Mouse (Mus musculus): ENCODE data around the gene Baiap2l1. TPM values are rescaled to one million over a fixed set of nuclear protein-coding genes. Genes with fewer than 3 reads are reported as not detected.

Baiap2l1 gene
- polyA plus RNA-seq, 1 experiment from 2014 or later, result 25.3 TPM

DNA sequence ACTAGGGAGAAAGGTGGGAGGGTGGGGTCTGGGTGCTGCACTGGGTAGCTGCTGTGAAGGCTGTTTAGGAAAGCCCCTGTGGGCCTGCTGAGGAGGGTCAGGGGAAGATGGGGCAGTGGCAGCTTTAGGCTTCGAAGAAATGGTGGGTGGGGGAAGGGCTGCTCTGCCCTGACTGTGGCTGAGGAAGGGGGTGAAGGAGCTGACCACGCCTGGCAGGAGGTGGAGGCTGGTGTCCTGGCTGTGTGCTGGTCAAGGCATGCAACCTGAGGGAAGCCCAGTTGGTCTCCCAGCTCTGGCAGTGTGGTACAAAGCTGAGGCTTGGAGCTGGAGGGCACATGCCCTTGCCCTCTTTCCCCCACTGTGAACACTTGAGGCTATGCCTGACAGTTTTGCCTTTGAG, 99.2 kb downstream of the Baiap2l1 start:
- TF ChIP-seq EP300 (optimal IDR thresholded peaks at IDR 0.05) (no peak), CTCF (IDR thresholded peaks at IDR 0.05; ENCODE audit: low read depth) (no peak)
- Histone ChIP-seq H3K4me3 (ENCODE audit: low read depth, low read length) (peak overlapping the region; percentile 97), H3K36me3 (ENCODE audit: control insufficient read depth, insufficient read depth, low read length) (peaks cover 6% of the 10 kb centered on the region; the same call in 1 of the 2 replicates), H3K9me3 (ENCODE audit: control insufficient read depth, low read length) (no peaks in the 10 kb centered on the region), H3K27ac (replicated peaks) (peak overlapping the region; percentile 70), H3K4me1 (replicated peaks; ENCODE audit: control insufficient read depth, insufficient read depth) (peaks cover 13% of the 10 kb centered on the region), H3K27me3 (ENCODE audit: control insufficient read depth, insufficient read depth, low read length) (no peaks in the 10 kb centered on the region), H3K4me2 (replicated peaks; ENCODE audit: low read depth) (peak overlapping the region; percentile 64), H3K9ac (ENCODE audit: low read length) (peak overlapping the region; percentile 100)
- DNase-seq (ENCODE audit: low spot score), result peak; percentile 45
- 4% methylated on average over 2 of the region's 2 CpGs for WGBS
- no peak for ATAC-seq (ENCODE audit: low FRiP score, low TSS enrichment)

DNA sequence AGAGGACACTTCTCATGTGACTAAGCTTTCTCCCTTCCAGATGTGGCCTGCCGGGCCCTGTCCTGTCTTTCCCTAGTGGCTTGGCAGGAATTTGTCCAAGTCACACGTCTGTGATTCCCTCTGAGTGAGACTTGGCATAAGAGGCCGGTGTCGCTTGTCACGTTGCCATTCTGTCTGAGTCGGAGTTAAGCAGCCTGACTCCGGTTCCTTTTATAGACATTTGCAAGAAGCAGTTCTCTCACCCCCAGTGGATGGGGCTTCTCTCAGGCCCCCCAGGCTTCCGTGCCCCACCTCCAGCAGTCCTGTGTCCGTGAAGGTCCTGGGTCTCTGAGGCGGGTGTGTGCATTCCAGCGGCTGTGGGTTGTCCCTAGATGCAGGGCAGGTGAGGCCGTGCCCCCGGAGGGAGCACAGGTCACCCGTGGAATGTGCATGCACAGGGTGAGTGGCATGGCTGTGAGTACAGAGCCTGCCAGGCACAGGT, 99.7 kb downstream of the Baiap2l1 start:
- no peaks in the 10 kb centered on the region for H3K9me3 ChIP-seq (ENCODE audit: control insufficient read depth, low read length)
- H3K9ac ChIP-seq (ENCODE audit: low read length), result peak overlapping the region; percentile 100
- peak overlapping the region; percentile 70 for H3K27ac ChIP-seq (replicated peaks)
- peaks cover 6% of the 10 kb centered on the region; the same call in 1 of the 2 replicates for H3K36me3 ChIP-seq (ENCODE audit: control insufficient read depth, insufficient read depth, low read length)
- TF ChIP-seq EP300 (optimal IDR thresholded peaks at IDR 0.05) (no peak), CTCF (IDR thresholded peaks at IDR 0.05; ENCODE audit: low read depth) (no peak)
- ATAC-seq (ENCODE audit: low FRiP score, low TSS enrichment) (peak; percentile 14; the same call in 1 of the 2 replicates), DNase-seq (ENCODE audit: low spot score) (peak; percentile 69)
- no peaks in the 10 kb centered on the region for H3K27me3 ChIP-seq (ENCODE audit: control insufficient read depth, insufficient read depth, low read length)
- 13% methylated on average over 14 of the region's 14 CpGs for WGBS
- H3K4me2 ChIP-seq (replicated peaks; ENCODE audit: low read depth), result peak overlapping the region; percentile 64
- H3K4me1 ChIP-seq (replicated peaks; ENCODE audit: control insufficient read depth, insufficient read depth), result peaks cover 13% of the 10 kb centered on the region
- peak overlapping the region; percentile 97 for H3K4me3 ChIP-seq (ENCODE audit: low read depth, low read length)

DNA sequence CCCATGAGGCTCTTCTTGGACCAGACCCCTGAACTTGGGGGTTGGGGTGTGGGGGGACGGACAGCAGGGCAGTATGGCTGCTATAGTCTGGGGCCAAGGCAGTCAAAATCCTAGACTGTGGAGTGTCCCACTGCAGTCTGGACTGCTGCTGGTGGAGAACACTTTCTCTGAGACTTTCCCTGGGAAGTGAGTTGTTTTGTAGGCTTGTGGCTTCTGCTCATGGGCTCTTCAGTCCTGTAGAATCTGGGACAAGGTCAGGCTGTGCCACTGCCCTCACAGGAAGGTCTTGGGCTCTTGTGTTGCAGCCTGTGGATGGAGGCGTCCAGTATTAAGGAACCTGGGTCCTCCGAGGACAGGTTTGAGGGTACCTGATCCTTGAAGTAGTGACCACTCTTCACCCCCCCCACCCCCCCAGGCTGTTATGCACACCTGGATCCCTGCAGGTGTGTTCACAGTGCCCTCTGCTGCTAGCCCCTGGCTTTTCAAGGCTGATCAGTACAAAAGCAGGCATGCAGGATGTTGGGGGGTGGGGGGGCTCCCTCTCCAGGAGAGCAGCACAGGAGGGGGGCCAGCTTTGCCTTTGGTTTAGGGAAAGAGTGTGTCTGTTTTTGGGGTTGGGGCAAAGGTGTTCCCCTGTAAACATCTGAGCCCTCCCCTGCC, 100.3 kb downstream of the Baiap2l1 start:
- H3K4me2 ChIP-seq (replicated peaks; ENCODE audit: low read depth), result peak overlapping the region; percentile 64
- ATAC-seq (ENCODE audit: low FRiP score, low TSS enrichment) (no peak), DNase-seq (ENCODE audit: low spot score) (peak; percentile 66)
- TF ChIP-seq CTCF (IDR thresholded peaks at IDR 0.05; ENCODE audit: low read depth), result peak; percentile 60
- no peak for TF ChIP-seq EP300 (optimal IDR thresholded peaks at IDR 0.05)
- peak overlapping the region; percentile 100 for H3K9ac ChIP-seq (ENCODE audit: low read length)
- 39% methylated on average over 3 of the region's 3 CpGs for WGBS
- no peaks in the 10 kb centered on the region for H3K27me3 ChIP-seq (ENCODE audit: control insufficient read depth, insufficient read depth, low read length)
- no peaks in the 10 kb centered on the region for H3K9me3 ChIP-seq (ENCODE audit: control insufficient read depth, low read length)
- H3K4me3 ChIP-seq (ENCODE audit: low read depth, low read length), result peak overlapping the region; percentile 97
- H3K36me3 ChIP-seq (ENCODE audit: control insufficient read depth, insufficient read depth, low read length), result 0 out of 2 replicates have a peak, but pooled peaks cover 6% of the 10 kb centered on the region
- peak overlapping the region; percentile 99 for H3K27ac ChIP-seq (replicated peaks)
- H3K4me1 ChIP-seq (replicated peaks; ENCODE audit: control insufficient read depth, insufficient read depth), result peaks cover 13% of the 10 kb centered on the region

DNA sequence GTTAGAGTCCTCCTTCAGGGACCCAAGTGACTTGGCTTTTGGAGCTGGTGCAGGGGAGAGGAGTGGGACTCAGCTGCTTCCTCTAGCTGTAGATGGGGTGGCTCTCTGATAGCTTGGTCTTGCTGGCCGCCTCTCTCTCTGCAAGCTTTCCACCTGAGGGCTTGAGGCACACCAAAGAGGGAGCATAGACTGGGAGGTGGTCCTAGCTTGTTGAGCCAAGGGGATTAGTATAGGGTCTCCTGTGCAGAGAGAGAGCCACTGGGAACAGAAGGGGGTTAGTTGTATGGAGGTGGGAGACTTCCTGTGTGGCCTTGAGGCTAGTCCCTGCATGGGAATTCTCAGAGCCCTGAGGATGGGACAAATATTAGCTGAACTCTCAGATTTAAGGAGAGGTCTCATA, 101.0 kb downstream of the Baiap2l1 start:
- 0 out of 2 replicates have a peak, but pooled peaks cover 6% of the 10 kb centered on the region for H3K36me3 ChIP-seq (ENCODE audit: control insufficient read depth, insufficient read depth, low read length)
- H3K27me3 ChIP-seq (ENCODE audit: control insufficient read depth, insufficient read depth, low read length), result no peaks in the 10 kb centered on the region
- peak; percentile 19 for DNase-seq (ENCODE audit: low spot score)
- H3K9me3 ChIP-seq (ENCODE audit: control insufficient read depth, low read length), result no peaks in the 10 kb centered on the region
- ATAC-seq (ENCODE audit: low FRiP score, low TSS enrichment), result no peak
- H3K27ac ChIP-seq (replicated peaks), result peak overlapping the region; percentile 99
- H3K4me1 ChIP-seq (replicated peaks; ENCODE audit: control insufficient read depth, insufficient read depth), result peaks cover 13% of the 10 kb centered on the region
- H3K4me3 ChIP-seq (ENCODE audit: low read depth, low read length), result peak overlapping the region; percentile 97
- TF ChIP-seq EP300 (optimal IDR thresholded peaks at IDR 0.05) (no peak), CTCF (IDR thresholded peaks at IDR 0.05; ENCODE audit: low read depth) (no peak)
- peak overlapping the region; percentile 64 for H3K4me2 ChIP-seq (replicated peaks; ENCODE audit: low read depth)
- H3K9ac ChIP-seq (ENCODE audit: low read length), result peak overlapping the region; percentile 100
- 23% methylated on average over 1 of the region's 1 CpGs for WGBS

DNA sequence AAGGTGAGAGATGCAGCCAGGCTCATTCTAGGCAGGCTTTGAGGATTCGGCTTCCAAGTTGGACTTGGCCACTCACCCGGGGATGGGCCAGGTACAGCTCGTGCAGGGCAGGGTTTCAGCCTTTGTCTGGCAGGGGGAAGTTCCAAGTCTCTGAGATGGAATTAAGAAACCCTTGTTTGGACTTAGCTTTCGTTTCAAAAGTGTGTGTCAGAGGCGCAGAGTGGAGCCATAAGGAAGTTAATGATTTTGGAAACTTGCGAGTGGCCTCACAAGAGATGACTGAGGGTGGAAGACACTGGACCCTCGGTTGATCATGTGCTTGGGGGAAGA, 101.4 kb downstream of the Baiap2l1 start:
- Histone ChIP-seq H3K9ac (ENCODE audit: low read length) (peak overlapping the region; percentile 100), H3K27ac (replicated peaks) (peak overlapping the region; percentile 99), H3K9me3 (ENCODE audit: control insufficient read depth, low read length) (no peaks in the 10 kb centered on the region), H3K27me3 (ENCODE audit: control insufficient read depth, insufficient read depth, low read length) (no peaks in the 10 kb centered on the region), H3K4me3 (ENCODE audit: low read depth, low read length) (peak overlapping the region; percentile 97), H3K4me1 (replicated peaks; ENCODE audit: control insufficient read depth, insufficient read depth) (peaks cover 13% of the 10 kb centered on the region), H3K4me2 (replicated peaks; ENCODE audit: low read depth) (peak overlapping the region; percentile 64), H3K36me3 (ENCODE audit: control insufficient read depth, insufficient read depth, low read length) (0 out of 2 replicates have a peak, but pooled peaks cover 6% of the 10 kb centered on the region)
- ATAC-seq (ENCODE audit: low FRiP score, low TSS enrichment) (no peak), DNase-seq (ENCODE audit: low spot score) (no peak)
- TF ChIP-seq EP300 (optimal IDR thresholded peaks at IDR 0.05), result no peak
- 3% methylated on average over 7 of the region's 7 CpGs for WGBS
